Mouse (Mus musculus): Measurements from ENCODE around the gene Slc4a10.
A peak's percentile ranks its signal among the peaks of the same experiment; 100 is the strongest.

Slc4a10 gene

DNA sequence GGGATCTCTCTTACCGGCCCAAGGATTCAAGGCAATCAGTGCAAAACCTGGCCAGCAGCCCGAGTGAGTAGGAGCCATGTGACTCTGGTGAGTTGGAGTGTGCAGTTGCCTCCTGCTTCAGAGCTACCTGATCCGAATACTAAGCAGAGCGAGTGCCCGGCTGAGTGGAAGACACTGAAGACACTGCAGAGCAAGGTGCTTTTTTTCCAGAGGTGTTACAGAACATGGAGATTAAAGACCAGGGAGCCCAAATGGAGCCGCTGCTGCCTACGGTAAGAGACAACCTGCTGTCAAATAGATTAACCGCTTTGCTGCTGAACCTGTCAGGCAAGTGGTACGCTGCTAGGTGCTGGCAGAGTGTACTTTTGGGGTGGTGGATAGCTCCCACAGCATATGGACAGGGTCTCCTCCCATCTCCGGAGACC lies at the start of gene Slc4a10:
TSS of gene Slc4a10 (plus strand) at position 42 of the 425 bp plus-strand sequence.
- no peak for DNase-seq (ENCODE audit: low read depth, low spot score)

DNA sequence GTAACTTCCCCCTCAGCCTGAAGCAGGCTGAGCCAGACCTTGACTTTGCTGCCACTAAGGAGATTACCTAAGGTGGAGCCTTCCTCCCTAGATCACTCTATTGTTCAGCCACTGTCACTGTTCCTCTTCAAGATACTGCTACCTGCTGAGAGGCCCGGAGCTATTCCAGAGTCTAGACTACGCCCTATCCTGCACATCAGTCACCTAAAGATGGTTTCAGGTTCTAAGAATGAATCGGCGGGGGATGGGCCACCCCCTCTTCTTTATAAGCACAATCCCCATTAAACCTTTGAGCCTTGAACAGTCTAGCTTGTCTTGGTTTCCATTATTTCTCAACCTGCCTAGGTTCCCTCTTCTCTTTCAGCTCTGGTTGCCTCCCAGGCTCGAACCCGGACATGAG lies 45.0 kb upstream of the Slc4a10 start:
- peak; percentile 72 for DNase-seq (ENCODE audit: low read depth, low spot score)

DNA sequence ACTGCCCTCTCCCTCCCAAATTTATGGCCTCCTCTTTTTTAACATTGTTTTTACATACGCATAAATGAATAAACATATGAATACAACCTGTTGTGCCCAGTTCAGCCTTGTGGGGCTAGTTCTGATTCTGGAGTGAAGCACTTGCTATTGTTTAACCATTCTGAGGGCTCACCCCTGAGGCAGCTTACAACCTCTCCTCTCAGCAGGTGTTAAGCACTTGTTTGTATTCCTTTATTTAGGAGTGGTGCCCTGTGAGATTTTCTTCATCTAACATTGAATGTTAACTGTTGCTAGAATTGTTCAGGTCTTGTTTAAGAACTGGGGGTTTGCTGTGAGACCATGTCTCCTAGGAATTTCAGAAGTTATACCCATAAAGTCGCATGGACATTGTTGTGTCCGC lies 28.1 kb upstream of the Slc4a10 start:
- peak; percentile 76 for DNase-seq (ENCODE audit: low read depth, low spot score)

DNA sequence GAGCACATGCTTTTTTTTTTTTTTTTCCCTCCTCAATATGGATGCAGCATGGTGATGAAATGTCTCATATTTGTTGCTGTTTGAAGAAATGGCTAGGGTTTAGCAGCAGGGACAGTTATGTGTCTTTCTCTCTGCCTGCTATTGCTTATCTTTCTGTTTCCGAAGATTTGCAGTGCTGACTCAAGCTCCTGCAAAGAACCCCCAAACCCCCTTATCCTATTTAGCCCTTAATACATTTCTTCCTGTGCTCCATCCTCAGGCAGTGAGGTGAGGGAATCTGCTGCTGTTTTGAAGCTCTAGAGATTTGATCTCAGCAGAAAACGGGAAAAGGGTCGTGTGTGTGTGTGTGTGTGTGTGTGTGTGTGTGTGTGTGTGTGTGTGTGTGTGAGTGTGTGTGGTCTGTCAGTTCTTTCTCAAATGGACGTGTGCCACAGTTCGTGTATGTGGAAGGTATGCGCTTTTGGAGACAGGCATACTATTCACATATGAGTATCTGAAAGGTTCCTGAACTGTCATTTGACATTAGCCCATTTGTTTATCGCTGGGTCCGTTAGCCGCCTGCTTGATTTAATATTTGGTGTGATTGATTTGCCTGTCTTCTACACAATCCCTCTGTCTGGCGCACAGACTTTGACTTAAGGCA lies 720 bp downstream of the Slc4a10 start:
- DNase-seq (ENCODE audit: low read depth, low spot score) = no peak

DNA sequence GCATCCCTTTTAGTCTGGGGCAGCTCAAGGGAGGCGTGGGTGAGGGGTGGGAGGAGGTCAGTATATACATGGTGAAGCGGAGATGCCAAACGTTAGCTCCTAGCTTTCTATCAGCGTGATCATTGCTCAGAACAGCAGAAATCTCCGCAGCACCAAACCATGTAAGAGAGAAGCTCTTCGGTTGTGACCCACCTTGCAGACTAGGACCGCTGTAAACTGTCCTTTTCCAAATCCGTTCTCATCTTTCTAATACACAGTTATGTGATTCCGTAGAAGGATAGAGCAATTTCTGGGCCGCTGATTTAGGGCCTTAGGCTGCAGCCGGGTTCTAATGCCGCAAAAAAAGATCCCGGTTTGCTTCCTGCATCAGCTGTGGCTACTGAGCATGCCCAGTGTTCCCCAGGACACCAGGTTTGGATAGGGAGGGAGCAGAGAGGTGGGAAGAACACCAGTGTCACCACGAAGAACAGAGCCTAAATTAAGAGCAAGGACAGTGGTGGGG lies 1.3 kb downstream of the Slc4a10 start:
- DNase-seq (ENCODE audit: low read depth, low spot score) = peak; percentile 55

DNA sequence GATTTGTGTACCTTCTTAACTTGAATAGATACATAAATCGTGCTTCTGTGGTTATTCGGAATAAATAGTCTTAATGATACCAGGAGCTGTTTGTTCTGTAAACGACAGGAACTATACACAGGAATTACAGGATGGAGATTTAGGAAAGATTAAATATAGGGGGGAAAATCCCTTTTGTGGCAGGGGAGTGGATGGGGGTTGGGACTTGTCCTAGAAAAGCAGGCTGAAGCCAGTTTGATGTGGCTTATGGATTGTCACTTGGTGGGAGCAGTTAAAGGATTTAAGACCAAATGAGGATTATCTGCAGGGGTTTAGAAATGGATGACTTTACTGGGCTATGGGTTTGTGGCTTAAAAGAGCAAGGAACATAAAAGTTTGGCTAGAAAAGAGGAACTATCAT lies 1.9 kb downstream of the Slc4a10 start:
- DNase-seq (ENCODE audit: low read depth, low spot score) = no peak

DNA sequence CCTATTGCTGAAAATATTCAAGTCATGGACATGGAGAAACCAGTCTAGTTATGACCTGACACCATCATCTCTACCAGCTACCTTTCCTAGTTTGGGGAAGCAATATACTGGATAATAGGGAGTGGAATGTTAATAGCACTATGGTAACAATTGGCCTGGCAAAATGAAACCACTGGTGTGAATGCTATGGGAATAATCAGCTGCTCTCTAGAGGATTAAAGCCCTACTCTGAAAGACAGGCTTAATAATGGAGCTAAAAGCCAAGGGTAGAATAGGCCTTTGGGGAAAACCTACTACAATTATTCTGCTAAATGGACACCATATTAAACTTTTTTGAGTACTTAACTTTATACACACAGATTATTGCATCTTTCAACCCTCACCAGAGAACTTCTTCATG lies 30.2 kb downstream of the Slc4a10 start:
- no peak for DNase-seq (ENCODE audit: low read depth, low spot score)

DNA sequence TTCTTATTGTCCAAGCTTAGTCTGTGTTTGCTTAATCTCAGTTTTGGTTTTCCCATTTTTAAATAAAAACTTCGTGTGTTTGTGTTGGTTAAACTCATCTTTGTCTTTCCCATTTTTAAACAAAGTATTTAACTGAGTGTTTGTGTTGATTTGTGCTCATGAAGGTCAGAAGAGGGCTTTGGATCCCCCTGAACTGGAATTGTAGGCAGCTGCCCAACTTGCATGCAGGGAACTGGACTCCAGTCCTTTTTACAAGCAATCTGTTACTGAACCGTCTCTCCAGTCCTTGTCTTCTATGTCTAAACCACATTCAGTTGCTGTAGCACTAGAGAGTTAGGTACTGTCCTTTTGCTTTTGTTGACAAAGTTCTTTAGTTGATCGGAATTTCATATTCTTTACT lies 41.3 kb downstream of the Slc4a10 start:
- DNase-seq (ENCODE audit: low read depth, low spot score) = no peak

DNA sequence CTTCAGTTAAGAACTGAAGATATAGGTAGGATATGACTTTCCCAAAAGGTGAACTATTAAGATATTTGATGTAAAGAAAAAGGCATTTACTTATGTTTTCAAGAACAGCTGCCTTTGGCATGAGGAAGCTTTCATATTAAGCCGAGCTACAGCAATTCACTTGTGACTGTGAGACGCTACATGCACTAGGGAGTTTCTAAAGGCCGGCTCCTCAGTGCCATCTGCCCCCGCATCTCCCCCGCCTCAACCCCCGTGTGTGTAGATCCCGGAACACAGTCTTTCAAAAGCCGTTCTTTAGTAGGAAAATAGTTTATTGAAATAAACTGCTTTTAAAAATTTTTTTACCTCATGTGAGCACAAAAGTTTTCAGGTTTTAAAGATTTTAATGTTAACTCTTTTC lies 42.5 kb downstream of the Slc4a10 start:
- DNase-seq (ENCODE audit: low read depth, low spot score) = no peak

DNA sequence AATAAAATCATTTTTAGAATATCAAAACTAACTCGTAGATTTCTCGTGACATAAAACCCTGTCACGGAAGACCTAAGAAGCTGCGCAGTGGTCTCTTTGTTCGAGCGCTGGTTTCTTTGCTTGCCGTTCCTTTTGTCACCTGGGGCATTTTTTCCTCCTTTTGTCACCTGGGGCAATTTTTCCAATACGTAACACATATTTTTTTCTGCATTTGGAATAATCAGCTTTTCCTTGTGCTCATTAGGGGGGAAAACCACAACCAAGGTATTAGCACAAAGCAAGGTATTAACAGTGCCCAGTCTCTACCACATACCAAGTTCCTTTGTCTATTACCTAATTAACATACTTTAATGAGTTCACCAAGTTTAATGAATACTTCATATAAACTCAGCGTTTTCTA lies 42.9 kb downstream of the Slc4a10 start:
- DNase-seq (ENCODE audit: low read depth, low spot score) = no peak

DNA sequence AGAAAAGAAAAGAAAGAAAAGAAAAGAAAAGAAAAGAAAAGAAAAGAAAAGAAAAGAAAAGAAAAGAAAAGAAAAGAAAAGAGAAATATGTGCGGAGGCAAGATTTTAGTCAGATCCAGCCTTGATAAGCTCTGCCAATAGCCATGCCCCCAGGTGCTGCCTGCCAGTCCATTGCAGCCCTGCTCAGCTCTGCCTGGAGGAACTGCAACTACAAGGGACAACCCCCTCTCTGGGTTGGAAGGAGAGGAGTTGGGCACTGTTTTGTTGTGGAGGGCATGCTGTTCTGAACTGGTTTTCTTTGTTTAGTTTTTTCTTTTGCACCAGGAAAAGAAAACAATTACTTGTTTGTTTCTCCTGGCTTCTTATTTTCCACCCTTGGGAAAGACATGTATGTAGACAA lies 54.3 kb downstream of the Slc4a10 start:
- DNase-seq (ENCODE audit: low read depth, low spot score) = no peak

DNA sequence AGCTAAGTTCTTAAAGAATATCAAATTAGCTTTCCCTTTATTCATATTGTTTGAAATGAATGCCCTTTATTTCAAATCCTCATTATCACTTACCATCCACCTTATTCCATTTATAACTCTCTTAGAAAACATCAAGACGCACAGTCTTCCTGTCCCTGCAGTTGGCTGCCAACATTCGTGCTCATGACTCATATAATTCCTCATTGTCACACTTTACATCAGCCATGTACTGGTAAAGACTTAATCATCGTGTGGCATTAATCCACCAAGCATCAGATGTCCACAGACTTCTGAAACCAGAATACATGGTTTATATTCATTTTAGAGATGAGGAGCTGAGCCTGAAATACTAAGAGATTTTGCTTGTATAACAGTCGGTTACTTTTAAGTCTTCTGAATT lies 69.1 kb downstream of the Slc4a10 start:
- no peak for DNase-seq (ENCODE audit: low read depth, low spot score)

DNA sequence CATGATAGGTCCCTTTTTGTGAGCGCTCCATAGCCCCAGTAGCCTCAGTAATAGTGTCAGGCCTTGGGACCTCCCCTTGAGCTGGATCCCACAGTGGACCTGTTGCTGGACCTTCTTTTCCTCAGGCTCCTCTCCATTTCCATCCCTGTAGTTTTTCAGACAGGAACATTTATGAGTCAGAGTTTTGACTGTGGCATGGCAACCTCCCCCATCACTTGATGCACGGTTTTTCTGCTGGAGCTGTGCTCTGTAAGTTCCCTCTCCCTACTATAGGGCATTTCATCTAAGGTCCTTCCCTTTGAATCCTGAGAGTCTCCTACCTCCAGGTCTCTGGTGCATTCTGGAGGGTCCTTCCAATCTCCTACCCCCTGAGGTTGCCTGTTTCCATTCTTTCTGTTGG lies 83.7 kb downstream of the Slc4a10 start:
- no peak for DNase-seq (ENCODE audit: low read depth, low spot score)

DNA sequence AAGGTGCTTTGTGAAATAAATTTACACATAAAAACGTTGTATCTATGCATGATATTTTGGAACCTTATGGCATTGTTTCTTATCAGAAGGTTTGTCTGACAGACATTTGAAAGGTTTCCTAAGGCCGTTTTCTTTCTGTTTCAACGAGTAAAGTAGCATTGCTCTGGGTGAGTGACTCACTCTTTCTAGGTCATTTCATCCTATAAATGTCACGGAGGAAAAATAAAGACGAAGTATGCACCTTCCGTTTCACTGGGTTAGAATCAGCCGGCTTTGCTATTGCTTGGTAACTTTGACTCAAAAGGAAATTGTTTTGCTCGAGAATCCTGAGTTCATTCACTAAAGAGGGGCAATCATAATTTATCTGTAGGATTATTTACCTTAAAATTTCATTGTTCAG lies 88.6 kb downstream of the Slc4a10 start:
- DNase-seq (ENCODE audit: low read depth, low spot score) = no peak

DNA sequence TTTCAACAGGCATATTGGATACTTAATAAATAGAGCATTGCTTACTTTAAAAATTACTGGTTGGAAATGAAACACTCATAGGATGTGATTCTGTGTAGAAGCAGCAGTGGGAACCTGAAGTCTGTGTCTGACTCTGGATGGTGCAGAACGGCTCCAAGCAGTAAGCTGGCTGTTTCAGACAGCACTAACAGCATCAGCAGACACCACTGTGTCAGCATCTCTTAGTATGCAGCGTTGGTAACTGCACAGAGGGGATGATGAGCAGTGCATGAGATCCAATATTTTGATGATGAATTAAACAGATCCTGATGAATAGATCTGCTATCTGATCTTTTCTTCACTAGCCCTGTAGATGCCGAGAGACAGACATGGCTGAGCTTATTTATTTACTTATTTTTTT lies 101.4 kb downstream of the Slc4a10 start:
- no peak for DNase-seq (ENCODE audit: low read depth, low spot score)

DNA sequence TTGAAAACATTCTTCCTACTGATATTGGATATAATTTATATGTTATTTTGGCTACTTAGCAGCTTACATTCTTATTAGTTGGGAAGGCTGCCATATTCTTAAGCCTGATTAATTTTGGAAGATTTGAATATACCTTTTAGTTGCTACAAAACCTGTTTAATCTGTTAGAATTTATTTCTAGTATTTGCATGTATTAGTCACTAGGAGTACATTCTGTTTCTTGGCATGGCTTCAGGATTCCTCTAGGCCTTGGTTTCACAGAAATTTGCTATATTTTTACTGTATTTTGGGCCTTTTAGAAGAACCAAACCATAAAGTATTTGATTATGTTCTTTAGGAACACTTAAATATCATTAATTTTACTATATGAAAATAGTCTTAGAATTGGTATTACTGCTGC lies 103.2 kb downstream of the Slc4a10 start:
- no peak for DNase-seq (ENCODE audit: low read depth, low spot score)

DNA sequence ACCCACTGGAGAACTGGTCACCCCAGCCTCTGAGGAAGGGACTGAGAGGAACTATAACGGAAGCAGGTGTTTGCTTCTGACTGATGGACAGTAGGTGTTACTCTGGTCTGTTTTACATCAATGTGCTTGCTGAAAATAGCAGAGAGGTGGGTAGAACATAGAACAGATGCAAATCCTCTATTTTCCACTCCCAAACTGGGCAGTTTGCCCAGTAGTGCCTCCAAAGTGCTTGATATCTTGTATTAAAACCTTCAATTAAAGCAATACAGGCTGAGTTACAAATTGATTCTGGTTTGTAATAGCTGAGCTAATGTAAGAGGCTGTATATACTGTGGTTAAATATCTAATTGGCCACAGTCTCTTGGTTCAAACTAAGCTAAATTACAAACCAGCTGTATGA lies 104.6 kb downstream of the Slc4a10 start:
- DNase-seq (ENCODE audit: low read depth, low spot score) = no peak

DNA sequence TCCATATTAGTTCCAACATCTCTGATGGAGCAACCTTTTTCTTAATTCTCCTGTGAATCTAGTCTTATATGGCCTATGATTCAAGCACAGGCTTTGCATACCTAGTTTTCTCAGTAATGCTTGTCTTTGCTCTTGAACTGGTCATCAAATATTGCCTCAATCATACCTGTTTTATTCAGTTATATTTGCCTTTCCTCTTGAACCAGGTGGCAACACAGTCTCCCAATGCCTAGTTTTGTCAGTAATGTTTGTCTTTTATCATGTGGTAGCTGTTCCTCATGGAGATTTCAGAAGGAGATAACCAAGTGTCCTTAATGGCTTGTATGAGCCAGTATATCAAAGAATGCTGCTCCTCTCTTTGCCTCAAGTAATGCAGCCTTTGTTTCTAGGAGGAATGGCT lies 163.8 kb downstream of the Slc4a10 start:
- DNase-seq (ENCODE audit: low read depth, low spot score) = no peak

DNA sequence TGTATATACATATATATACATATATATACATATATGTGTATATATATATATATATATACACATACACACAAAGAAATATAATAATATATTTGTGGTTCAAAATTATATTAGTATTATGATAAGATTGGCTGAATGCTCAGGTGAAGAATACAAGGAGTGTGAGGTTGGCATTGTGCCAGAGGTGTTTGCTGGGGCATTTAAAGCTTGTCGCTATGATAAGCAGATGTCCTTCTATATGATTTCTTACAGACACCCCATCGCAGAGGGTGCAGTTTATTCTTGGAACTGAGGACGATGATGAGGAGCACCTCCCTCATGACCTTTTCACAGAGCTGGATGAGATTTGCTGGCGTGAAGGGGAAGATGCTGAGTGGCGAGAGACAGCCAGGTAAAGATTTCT lies 164.8 kb downstream of the Slc4a10 start:
- no peak for DNase-seq (ENCODE audit: low read depth, low spot score)

DNA sequence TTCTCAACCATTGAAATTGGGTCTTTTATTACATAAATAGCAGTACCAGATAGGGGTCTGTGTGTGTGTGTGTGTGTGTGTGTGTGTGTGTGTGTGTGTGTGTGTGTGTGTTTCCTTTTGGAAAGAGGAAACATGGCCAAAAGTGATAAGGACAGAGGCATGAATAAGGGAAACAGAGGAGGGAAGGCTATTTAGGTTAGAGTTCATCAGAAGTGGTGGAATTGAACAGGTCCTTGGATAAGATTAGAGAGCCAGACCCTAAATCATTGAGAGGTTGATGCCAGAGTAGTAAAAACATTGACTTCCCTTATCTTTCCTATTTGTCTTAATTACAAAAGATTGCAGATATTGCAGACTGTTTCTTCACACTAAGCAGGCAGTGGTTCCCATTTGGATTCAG lies 181.3 kb downstream of the Slc4a10 start:
- no peak for DNase-seq (ENCODE audit: low read depth, low spot score)

DNA sequence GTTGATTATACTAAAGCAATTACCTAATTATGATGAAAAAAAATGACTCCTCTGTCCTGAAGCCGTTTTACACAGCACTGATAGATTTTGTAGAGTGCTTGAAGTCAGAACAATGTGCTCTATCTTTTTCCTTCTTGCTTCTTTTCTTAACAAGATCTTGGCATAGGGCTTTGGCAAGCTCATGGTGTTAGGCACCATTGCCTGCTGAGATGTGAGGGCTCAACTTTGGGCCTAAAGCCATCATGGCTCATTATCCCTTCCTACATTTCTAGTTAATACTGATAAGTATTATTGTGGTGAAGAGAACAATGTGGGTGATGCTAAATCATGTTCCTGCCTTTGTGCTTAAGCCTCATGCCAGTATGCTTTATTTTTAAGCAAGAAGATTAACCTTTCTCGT lies 185.0 kb downstream of the Slc4a10 start:
- DNase-seq (ENCODE audit: low read depth, low spot score) = no peak

DNA sequence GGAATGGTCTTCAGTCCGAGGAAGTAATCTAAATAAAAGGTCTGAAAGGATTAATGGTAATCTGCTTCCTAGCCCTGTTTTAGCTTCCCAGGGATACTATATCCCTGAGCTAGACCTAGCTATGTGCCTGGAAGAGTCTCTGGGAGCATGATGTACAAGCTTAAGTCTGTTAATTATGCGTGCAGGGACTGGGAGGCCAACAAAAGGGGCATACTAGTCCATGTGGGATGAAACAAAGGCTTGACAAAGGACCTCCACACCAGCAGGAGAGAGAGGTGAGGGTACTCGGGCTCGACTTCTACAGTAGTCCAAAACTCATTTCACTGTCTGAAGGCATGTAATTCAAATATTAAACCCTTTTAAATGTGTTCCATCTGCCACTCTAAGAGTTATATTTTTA lies 197.9 kb downstream of the Slc4a10 start:
- DNase-seq (ENCODE audit: low read depth, low spot score) = no peak

DNA sequence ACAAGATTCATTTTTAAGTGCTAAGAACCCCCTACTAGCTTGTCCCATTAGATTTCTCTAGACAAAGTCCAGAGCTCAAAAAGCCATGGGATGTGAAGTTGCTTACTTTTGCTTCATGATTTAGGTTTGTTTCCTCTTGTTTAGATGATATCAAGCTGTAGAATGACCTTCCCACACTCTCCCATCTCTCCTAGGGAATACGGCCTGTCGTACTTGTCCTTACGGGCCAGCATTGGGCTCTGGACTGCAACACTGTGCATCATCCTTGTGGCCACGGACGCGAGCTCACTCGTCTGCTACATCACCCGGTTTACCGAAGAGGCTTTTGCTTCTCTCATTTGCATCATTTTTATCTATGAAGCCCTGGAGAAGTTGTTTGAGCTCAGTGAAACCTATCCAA lies 222.2 kb downstream of the Slc4a10 start:
- no peak for DNase-seq (ENCODE audit: low read depth, low spot score)

DNA sequence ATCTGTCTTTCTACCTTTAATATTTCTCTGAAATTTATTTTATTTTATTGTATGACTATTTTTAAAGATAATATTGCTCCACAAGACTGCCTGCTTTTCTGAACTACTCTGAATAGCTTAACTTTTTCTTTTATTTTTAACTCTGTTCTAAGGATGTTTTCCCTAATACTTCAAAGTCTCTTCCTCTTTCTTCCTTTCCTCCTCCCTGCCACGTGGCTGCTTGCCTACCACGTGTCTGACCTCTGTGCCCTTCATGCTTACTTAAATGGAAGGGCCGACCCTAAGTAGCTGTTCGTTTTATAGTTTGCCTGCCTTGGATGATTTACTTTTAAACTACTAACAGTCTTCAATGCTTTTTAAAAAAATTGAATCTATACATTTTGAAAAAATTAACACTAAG lies 225.6 kb downstream of the Slc4a10 start:
- DNase-seq (ENCODE audit: low read depth, low spot score) = no peak
